9 mouse cellular contexts compared by ENCODE assay signal in genomic region chr17:84272557-84273261, GRCm38 (mm10).
A peak's percentile ranks its signal among the peaks of the same experiment; 100 is the strongest.
DNase-seq lines count a peak whose midpoint lies in the region; ATAC-seq lines count a peak whose summit lies in the region.
"Had no signal": no experiment of that assay in that cellular context is flagged by ENCODE, and none has a peak within 500 bp of the region (broad histone marks: within the 10 kb centered on the region; RNA-seq: fewer than 3 reads in every experiment).

No protein-coding gene starts in this region.

- H3K4me1 ChIP-seq in embryonic facial prominence, embryonic 14.5 days (ENCODE audit: control insufficient read depth, insufficient read depth, low read length), result peaks cover 26% of the 10 kb centered on the region

- H3K36me3 ChIP-seq in embryonic facial prominence, embryonic 14.5 days (ENCODE audit: control insufficient read depth, insufficient read depth, low read length), result no peaks in the 10 kb centered on the region; the same call in 1 of the 2 replicates

- H3K9me3 ChIP-seq in embryonic facial prominence, embryonic 14.5 days (ENCODE audit: control insufficient read depth, low read length), result no peaks in the 10 kb centered on the region
- H3K9me3 ChIP-seq: megakaryocyte, embryonic 14.5 days had no signal

- no peak overlapping the region for H3K4me2 ChIP-seq in embryonic facial prominence, embryonic 14.5 days (ENCODE audit: low read depth, low read length)

- peak; percentile 70 for DNase-seq in kidney, postnatal 10 days
- no peak for DNase-seq in kidney, adult 9 months
- DNase-seq in NIH3T3 (ENCODE audit: low read depth), result peak; percentile 88
- peak; percentile 89 for DNase-seq in embryonic facial prominence, embryonic 14.5 days (ENCODE audit: low spot score)
- peak; percentile 58 to 63 for DNase-seq in left cerebral cortex, postnatal 36 days (ENCODE audit: low spot score in 2 of 2)
- DNase-seq in thymus, postnatal 25 days, result peak; percentile 31
- no peak for DNase-seq in gastrocnemius, adult 8-10 months (ENCODE audit: low spot score in 2 of 2)
- no peak for DNase-seq in embryo, embryonic 10.5 days (ENCODE audit: low spot score)

- H3K27ac ChIP-seq in embryonic facial prominence, embryonic 14.5 days (replicated peaks; ENCODE audit: low read depth, low read length), result peak overlapping the region; percentile 76

- ATAC-seq in embryonic facial prominence, embryonic 14.5 days (ENCODE audit: low read depth), result peak; percentile 75; the same call in 1 of the 2 replicates

- intact Hi-C loops in left cerebral cortex, postnatal 36 days (cut with DNase I), result loop anchor here (5.0 kb wide), 1 partner anchor 50 kb away; no protein-coding TSS in a partner anchor

- no peak overlapping the region for H3K9ac ChIP-seq in embryonic facial prominence, embryonic 14.5 days (ENCODE audit: low read depth, low read length)

- no peaks in the 10 kb centered on the region for H3K27me3 ChIP-seq in embryonic facial prominence, embryonic 14.5 days (replicated peaks; ENCODE audit: control insufficient read depth, insufficient read depth, low read length)
- H3K27me3 ChIP-seq: megakaryocyte, embryonic 14.5 days had no signal

- no peak overlapping the region for H3K4me3 ChIP-seq in embryonic facial prominence, embryonic 14.5 days (ENCODE audit: low read depth, low read length)
- H3K4me3 ChIP-seq: megakaryocyte, embryonic 14.5 days had no signal

- WGBS in embryonic facial prominence, embryonic 14.5 days, result 44% methylated on average over 5 of the region's 5 CpGs

Comparison
In these comparisons a context has a peak if more than half of its experiments do, and no peak if none do; other contexts are left out.
1. DNase-seq: peak in kidney, postnatal 10 days (single experiment), NIH3T3 (single experiment), embryonic facial prominence, embryonic 14.5 days (single experiment), left cerebral cortex, postnatal 36 days (2 of 2) and thymus, postnatal 25 days (single experiment); none in kidney, adult 9 months (single experiment), gastrocnemius, adult 8-10 months (0 of 2) and embryo, embryonic 10.5 days (single experiment).